Comparison of ENCODE assay signal across 13 mouse cellular contexts in the genomic region with DNA sequence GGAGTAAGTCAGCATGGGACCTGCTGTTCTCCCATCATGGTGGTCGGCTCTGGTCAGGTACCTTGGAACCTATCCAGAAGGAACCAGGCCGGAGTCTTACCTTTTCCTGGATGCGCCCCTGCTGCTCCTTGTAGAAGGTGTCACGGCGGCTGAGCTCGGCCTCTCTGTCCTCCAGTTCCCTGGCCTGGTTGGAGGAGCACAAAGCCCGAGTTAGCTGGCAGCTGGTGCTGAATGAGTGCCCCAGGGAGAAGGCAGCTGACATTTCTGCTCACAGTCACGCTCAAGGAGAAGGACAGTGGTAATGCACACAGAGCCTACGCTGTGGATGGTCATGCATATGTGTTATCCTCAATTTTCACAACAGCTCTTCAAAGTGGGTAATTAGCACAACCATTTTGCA.
DNase-seq lines count a peak whose midpoint lies in the region; ATAC-seq and TF ChIP-seq lines count a peak whose summit lies in the region.
"Had no signal": no experiment of that assay in that cellular context is flagged by ENCODE, and none has a peak within 500 bp of the region (broad histone marks: within the 10 kb centered on the region; RNA-seq: fewer than 3 reads in every experiment).

No protein-coding gene starts in this region.

- no peaks in the 10 kb centered on the region for H3K9me3 ChIP-seq in hindbrain, postnatal 0 days (ENCODE audit: low read length)
- H3K9me3 ChIP-seq in stomach, embryonic 16.5 days (replicated peaks; ENCODE audit: control insufficient read depth, low read length) = no peaks in the 10 kb centered on the region
- H3K9me3 ChIP-seq in intestine, embryonic 16.5 days (ENCODE audit: control insufficient read depth, low read length) = no peaks in the 10 kb centered on the region
- H3K9me3 ChIP-seq: intestine, embryonic 15.5 days had no signal

- H3K27ac ChIP-seq in hindbrain, postnatal 0 days = no peak overlapping the region; the same call in 1 of the 2 replicates
- no peak overlapping the region for H3K27ac ChIP-seq in stomach, embryonic 16.5 days (ENCODE audit: low read length)
- no peak overlapping the region for H3K27ac ChIP-seq in intestine, embryonic 16.5 days (ENCODE audit: low read length)
- H3K27ac ChIP-seq: intestine, embryonic 15.5 days; macrophage had no signal

- H3K4me3 ChIP-seq in hindbrain, postnatal 0 days (ENCODE audit: low read length) = no peak overlapping the region
- no peak overlapping the region for H3K4me3 ChIP-seq in stomach, embryonic 16.5 days (replicated peaks; ENCODE audit: low read length)
- no peak overlapping the region for H3K4me3 ChIP-seq in intestine, embryonic 16.5 days (ENCODE audit: low read length)
- H3K4me3 ChIP-seq: erythroblast, embryonic 14.5 days; intestine, embryonic 15.5 days had no signal

- no peak overlapping the region for H3K9ac ChIP-seq in hindbrain, postnatal 0 days (replicated peaks; ENCODE audit: low read length)
- no peak overlapping the region for H3K9ac ChIP-seq in stomach, embryonic 16.5 days (ENCODE audit: low read length)
- H3K9ac ChIP-seq in intestine, embryonic 16.5 days (ENCODE audit: low read depth, low read length) = no peak overlapping the region
- H3K9ac ChIP-seq: intestine, embryonic 15.5 days had no signal

- 51% methylated on average over 9 of the region's 9 CpGs for WGBS in hindbrain, postnatal 0 days
- WGBS in stomach, embryonic 16.5 days = 84% methylated on average over 9 of the region's 9 CpGs
- WGBS in intestine, embryonic 16.5 days = 86% methylated on average over 9 of the region's 9 CpGs

- intact Hi-C loops in left cerebral cortex, postnatal 4 days (cut with DNase I) = loop anchor here (5.0 kb wide), 1 partner anchor 100 kb away; no protein-coding TSS in a partner anchor

- H3K4me2 ChIP-seq in hindbrain, postnatal 0 days (ENCODE audit: low read depth, low read length) = no peak overlapping the region
- H3K4me2 ChIP-seq in stomach, embryonic 16.5 days (ENCODE audit: low read depth, low read length) = no peak overlapping the region
- H3K4me2 ChIP-seq in intestine, embryonic 16.5 days (ENCODE audit: low read depth, low read length) = no peak overlapping the region
- H3K4me2 ChIP-seq: intestine, embryonic 15.5 days had no signal

- DNase-seq in adrenal gland, postnatal 10 days = peak; percentile 41
- DNase-seq in adrenal gland, adult 2 months = no peak
- peak; percentile 50 for DNase-seq in left cerebral cortex, postnatal 4 days
- no peak for DNase-seq in left cerebral cortex, adult 9 months (ENCODE audit: low spot score in 2 of 2)
- peak; percentile 27 for DNase-seq in hindbrain, postnatal 0 days (ENCODE audit: low spot score)
- no peak for DNase-seq in ovary, adult 18-20 months (ENCODE audit: low spot score)
- DNase-seq: lung, adult 18-20 months; thymus, postnatal 25 days had no signal

- no peak for TF ChIP-seq CTCF in hindbrain, postnatal 0 days (IDR thresholded peaks at IDR 0.05; ENCODE audit: low read depth)

- peak; percentile 43 for ATAC-seq in hindbrain, postnatal 0 days
- ATAC-seq in stomach, embryonic 16.5 days (ENCODE audit: insufficient read depth, low FRiP score) = peak; percentile 17; the same call in 1 of the 2 replicates
- no peak for ATAC-seq in intestine, embryonic 16.5 days
- ATAC-seq: intestine, embryonic 15.5 days had no signal

- H3K27me3 ChIP-seq in hindbrain, postnatal 0 days (ENCODE audit: insufficient read depth, low read length) = no peaks in the 10 kb centered on the region
- H3K27me3 ChIP-seq in stomach, embryonic 16.5 days (ENCODE audit: control insufficient read depth, insufficient read depth, low read length) = no peaks in the 10 kb centered on the region
- H3K27me3 ChIP-seq in intestine, embryonic 16.5 days (replicated peaks; ENCODE audit: control insufficient read depth, insufficient read depth, low read length) = no peaks in the 10 kb centered on the region
- H3K27me3 ChIP-seq: intestine, embryonic 15.5 days had no signal

- H3K36me3 ChIP-seq in hindbrain, postnatal 0 days (ENCODE audit: insufficient read depth, low read length) = no peaks in the 10 kb centered on the region
- H3K36me3 ChIP-seq in stomach, embryonic 16.5 days (ENCODE audit: control insufficient read depth, insufficient read depth, low read length) = no peaks in the 10 kb centered on the region
- H3K36me3 ChIP-seq in intestine, embryonic 16.5 days (ENCODE audit: control insufficient read depth, insufficient read depth, low read length) = no peaks in the 10 kb centered on the region
- H3K36me3 ChIP-seq: intestine, embryonic 15.5 days had no signal

- H3K4me1 ChIP-seq in hindbrain, postnatal 0 days (ENCODE audit: insufficient read depth, low read length) = peaks cover 6% of the 10 kb centered on the region; the same call in 1 of the 2 replicates
- peaks cover 7% of the 10 kb centered on the region; the same call in 1 of the 2 replicates for H3K4me1 ChIP-seq in stomach, embryonic 16.5 days (ENCODE audit: control insufficient read depth, insufficient read depth, low read length)
- H3K4me1 ChIP-seq in intestine, embryonic 16.5 days (ENCODE audit: control insufficient read depth, insufficient read depth, low read length) = peaks cover 4% of the 10 kb centered on the region; the same call in 1 of the 2 replicates
- H3K4me1 ChIP-seq: intestine, embryonic 15.5 days had no signal

Comparison
In these comparisons a context has a peak if more than half of its experiments do, and no peak if none do; other contexts are left out.
1. DNase-seq: peak in adrenal gland, postnatal 10 days (single experiment), left cerebral cortex, postnatal 4 days (single experiment) and hindbrain, postnatal 0 days (single experiment); none in adrenal gland, adult 2 months (single experiment), left cerebral cortex, adult 9 months (0 of 2) and ovary, adult 18-20 months (single experiment).